Mouse (Mus musculus) heart, postnatal 14 days (tissue): ENCODE results near the gene Bcl11b. TPM values are rescaled to one million over a fixed set of nuclear protein-coding genes. Genes with fewer than 3 reads are reported as not detected.
A peak's percentile ranks its signal among the peaks of the same experiment; 100 is the strongest.

ENCODE experiments used
- DNase-seq, 2 experiments: peaks; one replicate each; pipeline ENCODE4 v3.0.0; 2021 to 2022
- intact Hi-C: fragments of 180-260 bp; cut with DNase I; formaldehyde crosslinking; loops from one replicate; pipeline ENCODE4 v1.15.1; 2025
- total RNA-seq, 2 experiments: library from RNA; stranded (reverse); gene quantifications; 2 replicates each; pipeline ENCODE4 v1.2.3; 2021

Gene Bcl11b
- total RNA-seq, 2 experiments from 2014 or later, result 1.2 to 8.6 TPM

- intact Hi-C loops, result loop anchor here (5.0 kb wide), 1 partner anchor 913 kb away; no protein-coding TSS in a partner anchor
- DNase-seq, result no peak
Observed at GRCm38 (mm10) chr12:107999751-108000714, 3.4 kb downstream of the Bcl11b start.

- intact Hi-C loops, result loop anchor here (5.0 kb wide), 1 partner anchor 911 kb away; no protein-coding TSS in a partner anchor
- peak; percentile 83 to 89 for DNase-seq
Observed at GRCm38 (mm10) chr12:107998746-107999145, 4.7 kb downstream of the Bcl11b start.

- DNase-seq, result no peak
- intact Hi-C loops, result loop anchor here (5.0 kb wide), 1 partner anchor 911 kb away; no protein-coding TSS in a partner anchor
Observed at GRCm38 (mm10) chr12:107997901-107998300, 5.5 kb downstream of the Bcl11b start.

- DNase-seq, result no peak
- intact Hi-C loops, result loop anchor here (5.0 kb wide), 1 partner anchor 910 kb away; no protein-coding TSS in a partner anchor
Observed at GRCm38 (mm10) chr12:107997241-107997640, 6.2 kb downstream of the Bcl11b start.

GRCm38 (mm10) chr12:107996773-107997172 is 6.6 kb downstream of the Bcl11b start:
- intact Hi-C loops, result loop anchor here (5.0 kb wide), 1 partner anchor 909 kb away; no protein-coding TSS in a partner anchor

GRCm38 (mm10) chr12:107996216-107996615 is 7.2 kb downstream of the Bcl11b start:
- intact Hi-C loops, result loop anchor here (5.0 kb wide), 1 partner anchor 909 kb away; no protein-coding TSS in a partner anchor
- DNase-seq, result no peak

More at GRCm38 (mm10) chr12:107996773-107997172, 6.6 kb downstream of the Bcl11b start:
- DNase-seq, result no peak

- no peak for DNase-seq
- intact Hi-C loops, result no loop called here
Observed at GRCm38 (mm10) chr12:107994421-107994820, 9.0 kb downstream of the Bcl11b start.

- DNase-seq, result no peak
- intact Hi-C loops, result no loop called here
Observed at GRCm38 (mm10) chr12:107993029-107993428, 10.4 kb downstream of the Bcl11b start.

GRCm38 (mm10) chr12:107991191-107991590 is 12.2 kb downstream of the Bcl11b start:
- no peak for DNase-seq
- intact Hi-C loops, result no loop called here

GRCm38 (mm10) chr12:107983211-107983610 is 20.2 kb downstream of the Bcl11b start:
- intact Hi-C loops, result no loop called here
- DNase-seq, result peak; percentile 34 to 36

GRCm38 (mm10) chr12:107982306-107982705 is 21.1 kb downstream of the Bcl11b start:
- DNase-seq, result no peak
- intact Hi-C loops, result no loop called here

GRCm38 (mm10) chr12:107981231-107981630 is 22.2 kb downstream of the Bcl11b start:
- intact Hi-C loops, result no loop called here
- DNase-seq, result no peak

GRCm38 (mm10) chr12:107980261-107980961 is 23.0 kb downstream of the Bcl11b start:
- DNase-seq, result peak; percentile 25 to 41
- intact Hi-C loops, result no loop called here

- DNase-seq, result peak; percentile 57 to 64
- intact Hi-C loops, result no loop called here
Observed at GRCm38 (mm10) chr12:107979710-107980260, 23.6 kb downstream of the Bcl11b start.

GRCm38 (mm10) chr12:107978736-107979255 is 24.6 kb downstream of the Bcl11b start:
- intact Hi-C loops, result no loop called here
- no peak for DNase-seq

GRCm38 (mm10) chr12:107978063-107978462 is 25.3 kb downstream of the Bcl11b start:
- intact Hi-C loops, result no loop called here
- DNase-seq, result no peak

- DNase-seq, result no peak
- intact Hi-C loops, result no loop called here
Observed at GRCm38 (mm10) chr12:107977534-107977933, 25.9 kb downstream of the Bcl11b start.

GRCm38 (mm10) chr12:107977086-107977485 is 26.3 kb downstream of the Bcl11b start:
- intact Hi-C loops, result no loop called here
- no peak for DNase-seq

- DNase-seq, result no peak
- intact Hi-C loops, result no loop called here
Observed at GRCm38 (mm10) chr12:107976571-107977001, 26.8 kb downstream of the Bcl11b start.

GRCm38 (mm10) chr12:107975897-107976570 is 27.4 kb downstream of the Bcl11b start:
- DNase-seq, result no peak
- intact Hi-C loops, result no loop called here
